Mouse (Mus musculus): Measurements from ENCODE around the gene Camta1. TPM values are rescaled to one million over a fixed set of nuclear protein-coding genes. Genes with fewer than 3 reads are reported as not detected.

Gene Camta1
- total RNA-seq, 1 experiment, result 9.3 TPM

DNA sequence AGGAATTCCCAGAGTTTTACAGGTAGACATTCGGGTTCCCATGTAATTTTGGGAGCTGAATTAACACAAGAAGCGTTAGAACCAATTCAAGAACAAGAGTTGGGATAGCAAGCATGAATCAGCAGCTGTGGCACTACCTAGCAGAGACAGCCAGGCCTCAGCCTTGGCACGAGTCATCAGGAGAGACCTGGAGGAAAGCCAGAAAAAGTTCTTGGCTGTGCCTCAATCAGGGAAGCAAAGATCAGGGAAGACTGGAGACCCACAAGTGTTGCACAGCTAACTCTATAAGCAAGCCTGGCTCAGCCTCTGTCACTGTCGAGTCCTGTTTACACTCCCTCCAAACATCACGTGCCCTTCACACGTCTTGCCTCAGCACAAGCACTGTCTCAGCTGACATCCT is 899.4 kb downstream of the Camta1 start:
- TF ChIP-seq ZC3H11A (IDR thresholded peaks at IDR 0.05; ENCODE audit: borderline replicate concordance, low read depth, low read length) (no peak), CHD2 (IDR thresholded peaks at IDR 0.05; ENCODE audit: low read depth, low read length) (no peak), HCFC1 (IDR thresholded peaks at IDR 0.05; ENCODE audit: borderline replicate concordance, insufficient read depth, low read length) (no peak), ZNF384 (IDR thresholded peaks at IDR 0.05; ENCODE audit: low read depth, low read length) (no peak), MAFK (IDR thresholded peaks at IDR 0.05; ENCODE audit: insufficient read depth, low read depth, low read length) (no peak)
- peaks cover 0 to 4% of the 10 kb centered on the region in 2 experiments; a peak in 2 of 4 replicates for H3K4me1 ChIP-seq (ENCODE audit: control insufficient read depth in 2 of 2, insufficient read depth in 2 of 2, low read length in 2 of 2, poor library complexity in 1 of 2)
- in situ Hi-C loops (cut with MboI; ENCODE audit: low sequenced_read_pairs in 2 of 2, unreplicated experiment in 2 of 2), result loop anchor here in 1 of 2 experiments (10.0 kb wide), 1 partner anchor 183 kb away; no protein-coding TSS in a partner anchor
- no peak for DNase-seq (ENCODE audit: low read depth, low spot score)
- H3K9ac ChIP-seq (ENCODE audit: insufficient read depth, low read depth, low read length, poor library complexity, severe bottlenecking), result no peak overlapping the region
- H3K36me3 ChIP-seq (ENCODE audit: control insufficient read depth, insufficient read depth, low read length, poor library complexity, severe bottlenecking), result no peaks in the 10 kb centered on the region
- H3K4me3 ChIP-seq (ENCODE audit: insufficient read depth in 1 of 2, low read depth in 1 of 2, low read length in 2 of 2, poor library complexity in 1 of 2, severe bottlenecking in 1 of 2), result no peak overlapping the region
- H3K27ac ChIP-seq (ENCODE audit: insufficient read depth, low read depth, low read length, poor library complexity, severe bottlenecking), result no peak overlapping the region
- no peaks in the 10 kb centered on the region for H3K9me3 ChIP-seq (ENCODE audit: control insufficient read depth, insufficient read depth, low read depth, low read length)

DNA sequence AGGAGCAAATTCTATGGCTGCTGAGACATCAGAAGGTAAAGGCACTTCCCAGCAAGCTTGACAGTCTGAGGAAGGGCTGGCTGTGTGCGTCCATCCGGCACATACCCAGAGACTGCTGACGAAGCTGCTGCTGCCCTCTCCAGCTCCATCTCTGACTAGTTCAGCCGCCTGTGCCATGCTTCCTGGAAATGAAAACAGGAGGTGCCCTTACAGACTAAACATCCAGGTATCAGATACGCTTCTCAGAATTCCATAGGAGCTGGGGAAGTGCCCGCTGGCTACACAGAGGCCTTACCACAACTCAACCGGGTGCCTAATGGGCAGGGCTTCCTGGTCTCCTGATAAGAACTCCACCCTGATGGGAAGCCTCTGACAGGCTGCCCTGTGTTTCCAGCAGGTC is 903.1 kb downstream of the Camta1 start:
- Histone ChIP-seq H3K4me3 (ENCODE audit: insufficient read depth in 1 of 2, low read depth in 1 of 2, low read length in 2 of 2, poor library complexity in 1 of 2, severe bottlenecking in 1 of 2) (no peak overlapping the region), H3K9ac (ENCODE audit: insufficient read depth, low read depth, low read length, poor library complexity, severe bottlenecking) (no peak overlapping the region), H3K27ac (ENCODE audit: insufficient read depth, low read depth, low read length, poor library complexity, severe bottlenecking) (no peak overlapping the region), H3K36me3 (ENCODE audit: control insufficient read depth, insufficient read depth, low read length, poor library complexity, severe bottlenecking) (no peaks in the 10 kb centered on the region), H3K9me3 (ENCODE audit: control insufficient read depth, insufficient read depth, low read depth, low read length) (no peaks in the 10 kb centered on the region), H3K4me1 (ENCODE audit: control insufficient read depth in 2 of 2, insufficient read depth in 2 of 2, low read length in 2 of 2, poor library complexity in 1 of 2) (peaks cover 2 to 4% of the 10 kb centered on the region in 2 experiments; a peak in 2 of 4 replicates)
- in situ Hi-C loops (cut with MboI; ENCODE audit: low sequenced_read_pairs in 2 of 2, unreplicated experiment in 2 of 2), result no loop called here
- no peak for DNase-seq (ENCODE audit: low read depth, low spot score)
- TF ChIP-seq CHD2 (IDR thresholded peaks at IDR 0.05; ENCODE audit: low read depth, low read length), result no peak

DNA sequence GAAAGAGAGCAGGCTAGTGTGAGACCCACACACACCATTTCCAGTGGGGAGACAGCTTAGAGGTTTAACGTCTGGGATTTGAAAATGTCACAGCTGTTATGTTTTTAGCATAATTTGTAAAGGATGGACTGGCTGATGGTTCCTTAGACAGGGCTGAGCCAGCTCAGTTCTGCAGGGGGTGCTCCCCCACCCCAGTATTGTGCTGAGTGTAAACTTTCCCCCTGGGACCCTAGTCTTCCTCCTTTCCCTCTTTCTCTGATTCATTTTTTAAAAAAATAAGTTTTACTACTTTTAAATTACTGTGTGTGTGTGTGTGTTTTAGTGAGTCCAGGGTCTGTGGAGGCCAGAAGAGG is 904.6 kb downstream of the Camta1 start:
- no peak overlapping the region for H3K9ac ChIP-seq (ENCODE audit: insufficient read depth, low read depth, low read length, poor library complexity, severe bottlenecking)
- H3K9me3 ChIP-seq (ENCODE audit: control insufficient read depth, insufficient read depth, low read depth, low read length), result no peaks in the 10 kb centered on the region
- H3K36me3 ChIP-seq (ENCODE audit: control insufficient read depth, insufficient read depth, low read length, poor library complexity, severe bottlenecking), result no peaks in the 10 kb centered on the region
- H3K27ac ChIP-seq (ENCODE audit: insufficient read depth, low read depth, low read length, poor library complexity, severe bottlenecking), result no peak overlapping the region
- peaks cover 2 to 4% of the 10 kb centered on the region in 2 experiments; a peak in 2 of 4 replicates for H3K4me1 ChIP-seq (ENCODE audit: control insufficient read depth in 2 of 2, insufficient read depth in 2 of 2, low read length in 2 of 2, poor library complexity in 1 of 2)
- TF ChIP-seq ZNF384 (IDR thresholded peaks at IDR 0.05; ENCODE audit: low read depth, low read length) (no peak), ZC3H11A (IDR thresholded peaks at IDR 0.05; ENCODE audit: borderline replicate concordance, low read depth, low read length) (no peak), CHD2 (IDR thresholded peaks at IDR 0.05; ENCODE audit: low read depth, low read length) (no peak), HCFC1 (IDR thresholded peaks at IDR 0.05; ENCODE audit: borderline replicate concordance, insufficient read depth, low read length) (no peak), MAFK (IDR thresholded peaks at IDR 0.05; ENCODE audit: insufficient read depth, low read depth, low read length) (no peak)
- in situ Hi-C loops (cut with MboI; ENCODE audit: low sequenced_read_pairs in 2 of 2, unreplicated experiment in 2 of 2), result no loop called here
- no peak for DNase-seq (ENCODE audit: low read depth, low spot score)
- no peak overlapping the region for H3K4me3 ChIP-seq (ENCODE audit: insufficient read depth in 1 of 2, low read depth in 1 of 2, low read length in 2 of 2, poor library complexity in 1 of 2, severe bottlenecking in 1 of 2)

DNA sequence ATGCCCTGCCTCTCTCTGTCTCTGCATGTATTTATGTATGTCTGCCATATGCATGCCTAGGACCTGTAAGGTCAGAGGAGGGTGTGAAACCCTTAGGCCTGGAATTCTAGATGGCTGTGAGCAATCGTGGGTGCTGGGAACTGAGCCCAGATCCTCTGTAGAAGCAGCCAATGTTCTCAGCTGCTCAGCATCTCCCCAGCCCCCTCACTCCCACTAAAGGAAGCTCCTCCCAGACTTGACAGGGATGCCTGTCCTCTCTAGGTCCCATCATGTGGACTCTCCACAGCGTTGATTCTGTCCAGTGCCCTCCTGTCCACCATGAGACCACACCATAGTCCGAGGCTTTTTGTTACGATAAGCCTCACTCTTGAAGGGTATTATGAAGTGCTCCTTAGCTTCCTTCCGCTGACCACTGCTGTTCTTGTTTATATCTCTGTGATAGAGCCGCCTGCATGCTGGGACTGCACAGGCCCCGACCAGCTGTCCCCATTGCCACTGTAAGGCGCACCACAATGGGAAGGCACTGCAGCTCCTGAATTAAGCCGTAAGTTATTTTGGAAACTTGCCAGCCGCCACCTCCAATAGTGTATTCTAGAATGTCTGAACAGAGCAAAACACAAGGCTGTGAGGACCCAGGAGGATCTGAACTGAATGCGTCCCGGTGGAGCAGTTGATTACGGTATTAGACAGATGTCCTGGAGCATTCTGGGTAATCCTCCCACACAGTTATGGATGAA is 905.1 kb downstream of the Camta1 start:
- in situ Hi-C loops (cut with MboI; ENCODE audit: low sequenced_read_pairs in 2 of 2, unreplicated experiment in 2 of 2), result no loop called here
- no peak for DNase-seq (ENCODE audit: low read depth, low spot score)
- peak overlapping the region in 1 of 2 experiments; percentile 18; a peak in 1 of 4 replicates for H3K4me3 ChIP-seq (ENCODE audit: insufficient read depth in 1 of 2, low read depth in 1 of 2, low read length in 2 of 2, poor library complexity in 1 of 2, severe bottlenecking in 1 of 2)

DNA sequence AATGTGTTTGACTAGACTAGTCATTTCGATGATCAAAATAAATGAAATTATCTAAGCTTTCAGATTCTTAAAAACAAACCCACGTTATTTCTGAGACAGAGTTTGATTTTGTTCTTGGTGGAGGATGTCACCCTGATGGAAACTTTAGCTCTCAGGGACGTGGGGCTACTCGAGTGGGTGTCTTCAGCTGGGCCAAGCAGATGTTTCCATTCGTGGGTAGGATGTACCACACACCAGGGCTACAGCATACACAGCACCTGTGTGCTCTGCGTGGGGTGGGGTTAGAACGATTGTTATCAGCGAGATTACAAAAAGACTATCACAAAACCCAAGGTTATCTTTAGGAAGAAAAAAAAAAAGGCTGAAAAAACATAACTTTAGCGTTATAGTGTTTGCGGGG is 910.7 kb downstream of the Camta1 start:
- no peak overlapping the region for H3K4me3 ChIP-seq (ENCODE audit: insufficient read depth in 1 of 2, low read depth in 1 of 2, low read length in 2 of 2, poor library complexity in 1 of 2, severe bottlenecking in 1 of 2)
- no peaks in the 10 kb centered on the region for H3K9me3 ChIP-seq (ENCODE audit: control insufficient read depth, insufficient read depth, low read depth, low read length)
- in situ Hi-C loops (cut with MboI; ENCODE audit: low sequenced_read_pairs in 2 of 2, unreplicated experiment in 2 of 2), result no loop called here
- no peak overlapping the region for H3K9ac ChIP-seq (ENCODE audit: insufficient read depth, low read depth, low read length, poor library complexity, severe bottlenecking)
- 0 out of 4 replicates have a peak, but pooled peaks cover 0 to 2% of the 10 kb centered on the region in 2 experiments for H3K4me1 ChIP-seq (ENCODE audit: control insufficient read depth in 2 of 2, insufficient read depth in 2 of 2, low read length in 2 of 2, poor library complexity in 1 of 2)
- no peak for DNase-seq (ENCODE audit: low read depth, low spot score)
- no peaks in the 10 kb centered on the region for H3K36me3 ChIP-seq (ENCODE audit: control insufficient read depth, insufficient read depth, low read length, poor library complexity, severe bottlenecking)
- H3K27ac ChIP-seq (ENCODE audit: insufficient read depth, low read depth, low read length, poor library complexity, severe bottlenecking), result no peak overlapping the region
- no peak for TF ChIP-seq HCFC1 (IDR thresholded peaks at IDR 0.05; ENCODE audit: borderline replicate concordance, insufficient read depth, low read length)
- TF ChIP-seq CHD2 (IDR thresholded peaks at IDR 0.05; ENCODE audit: low read depth, low read length), result no peak
- no peak for TF ChIP-seq MAFK (IDR thresholded peaks at IDR 0.05; ENCODE audit: insufficient read depth, low read depth, low read length)
- TF ChIP-seq ZC3H11A (IDR thresholded peaks at IDR 0.05; ENCODE audit: borderline replicate concordance, low read depth, low read length), result no peak
- TF ChIP-seq ZNF384 (IDR thresholded peaks at IDR 0.05; ENCODE audit: low read depth, low read length), result no peak

More for the DNA sequence above, 905.1 kb downstream of the Camta1 start:
- H3K36me3 ChIP-seq (ENCODE audit: control insufficient read depth, insufficient read depth, low read length, poor library complexity, severe bottlenecking), result no peaks in the 10 kb centered on the region
- H3K4me1 ChIP-seq (ENCODE audit: control insufficient read depth in 2 of 2, insufficient read depth in 2 of 2, low read length in 2 of 2, poor library complexity in 1 of 2), result peaks cover 2 to 4% of the 10 kb centered on the region in 2 experiments; a peak in 2 of 4 replicates
- H3K9ac ChIP-seq (ENCODE audit: insufficient read depth, low read depth, low read length, poor library complexity, severe bottlenecking), result no peak overlapping the region
- TF ChIP-seq HCFC1 (IDR thresholded peaks at IDR 0.05; ENCODE audit: borderline replicate concordance, insufficient read depth, low read length), result no peak
- no peak for TF ChIP-seq MAFK (IDR thresholded peaks at IDR 0.05; ENCODE audit: insufficient read depth, low read depth, low read length)
- TF ChIP-seq CHD2 (IDR thresholded peaks at IDR 0.05; ENCODE audit: low read depth, low read length), result no peak
- no peaks in the 10 kb centered on the region for H3K9me3 ChIP-seq (ENCODE audit: control insufficient read depth, insufficient read depth, low read depth, low read length)
- H3K27ac ChIP-seq (ENCODE audit: insufficient read depth, low read depth, low read length, poor library complexity, severe bottlenecking), result no peak overlapping the region

Measured in ES-E14 (cell line).